Mouse (Mus musculus) T-cell, adult 2 months (primary cell): ENCODE data around the gene Irf4.

Experiments
- DNase-seq: peaks from one replicate; pipeline ENCODE4 v3.0.0; 2022; ENCODE audit warnings: low spot score

Irf4 gene

GRCm38 (mm10) chr13:30738310-30738840 is 10.7 kb upstream of the Irf4 start:
- DNase-seq, result no peak

GRCm38 (mm10) chr13:30741172-30741571 is 7.9 kb upstream of the Irf4 start:
- no peak for DNase-seq

GRCm38 (mm10) chr13:30742411-30742970 is 6.5 kb upstream of the Irf4 start:
- peak; percentile 42 for DNase-seq

GRCm38 (mm10) chr13:30745121-30745520 is 3.9 kb upstream of the Irf4 start:
- DNase-seq, result no peak

GRCm38 (mm10) chr13:30747068-30747467 is 2.0 kb upstream of the Irf4 start:
- no peak for DNase-seq

GRCm38 (mm10) chr13:30747504-30747903 is 1.5 kb upstream of the Irf4 start:
- peak; percentile 8 for DNase-seq

- DNase-seq, result peak; percentile 47
Observed at GRCm38 (mm10) chr13:30748321-30748720, 705 bp upstream of the Irf4 start.

GRCm38 (mm10) chr13:30749557-30750141 is 623 bp downstream of the Irf4 start:
- no peak for DNase-seq

- DNase-seq, result peak; percentile 38
Observed at GRCm38 (mm10) chr13:30750461-30751303, 1.7 kb downstream of the Irf4 start.

GRCm38 (mm10) chr13:30751304-30751580 is 2.2 kb downstream of the Irf4 start:
- DNase-seq, result no peak

- no peak for DNase-seq
Observed at GRCm38 (mm10) chr13:30752581-30753187, 3.7 kb downstream of the Irf4 start.

- no peak for DNase-seq
Observed at GRCm38 (mm10) chr13:30753441-30753840, 4.4 kb downstream of the Irf4 start.

GRCm38 (mm10) chr13:30754066-30754465 is 5.0 kb downstream of the Irf4 start:
- DNase-seq, result no peak

- no peak for DNase-seq
Observed at GRCm38 (mm10) chr13:30754825-30755476, 5.9 kb downstream of the Irf4 start.

- no peak for DNase-seq
Observed at GRCm38 (mm10) chr13:30755577-30755976, 6.6 kb downstream of the Irf4 start.

- DNase-seq, result no peak
Observed at GRCm38 (mm10) chr13:30755998-30756639, 7.1 kb downstream of the Irf4 start.

- no peak for DNase-seq
Observed at GRCm38 (mm10) chr13:30757264-30757900, 8.4 kb downstream of the Irf4 start.

- DNase-seq, result no peak
Observed at GRCm38 (mm10) chr13:30758789-30759381, 9.9 kb downstream of the Irf4 start.

GRCm38 (mm10) chr13:30760374-30761090 is 11.5 kb downstream of the Irf4 start:
- peak; percentile 49 for DNase-seq

- DNase-seq, result peak; percentile 46
Observed at GRCm38 (mm10) chr13:30761151-30761631, 12.2 kb downstream of the Irf4 start.
